Mouse (Mus musculus): ENCODE data around the gene Relb.

The Relb gene

DNA sequence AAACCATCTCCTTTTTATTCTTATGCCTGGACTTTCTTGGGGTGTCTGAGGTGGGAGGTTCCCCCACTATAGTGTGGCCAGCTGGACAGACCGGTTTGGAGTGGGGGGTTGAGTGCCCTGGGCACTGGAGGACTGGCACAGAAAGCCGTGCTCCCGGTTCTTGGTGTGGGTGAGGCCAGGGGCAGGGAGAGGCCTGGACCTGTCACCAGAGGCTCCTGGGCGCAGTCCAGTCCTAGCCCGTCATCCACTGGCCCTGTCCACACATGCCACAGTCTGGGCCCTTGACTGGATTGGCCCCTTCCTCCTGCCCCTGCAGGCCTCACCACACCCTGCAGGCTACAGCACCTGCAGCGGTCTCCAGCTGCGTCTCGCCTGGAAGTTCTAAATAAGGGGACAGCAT, 48.6 kb downstream of the Relb start:
- DNase-seq (ENCODE audit: inconsistent ontology term): no peak

DNA sequence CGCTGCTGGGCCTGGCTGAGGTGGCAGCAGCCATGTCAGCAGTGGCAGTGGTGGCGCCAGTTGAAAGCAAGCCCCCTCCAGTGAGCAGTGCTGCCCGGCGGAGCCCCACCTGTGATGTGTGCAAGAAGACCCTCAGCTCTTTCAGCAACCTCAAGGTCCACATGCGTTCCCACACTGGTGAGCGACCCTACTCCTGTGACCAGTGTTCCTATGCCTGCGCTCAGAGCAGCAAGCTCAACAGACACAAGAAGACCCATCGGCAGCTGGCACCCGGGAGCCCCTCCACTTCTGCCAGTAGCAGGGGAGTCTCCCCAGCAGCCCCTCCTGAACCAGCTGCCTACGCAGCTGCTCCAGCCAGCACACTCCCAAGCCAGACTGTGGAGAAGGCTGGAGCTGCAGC, 49.5 kb downstream of the Relb start:
- no peak for DNase-seq (ENCODE audit: inconsistent ontology term)

DNA sequence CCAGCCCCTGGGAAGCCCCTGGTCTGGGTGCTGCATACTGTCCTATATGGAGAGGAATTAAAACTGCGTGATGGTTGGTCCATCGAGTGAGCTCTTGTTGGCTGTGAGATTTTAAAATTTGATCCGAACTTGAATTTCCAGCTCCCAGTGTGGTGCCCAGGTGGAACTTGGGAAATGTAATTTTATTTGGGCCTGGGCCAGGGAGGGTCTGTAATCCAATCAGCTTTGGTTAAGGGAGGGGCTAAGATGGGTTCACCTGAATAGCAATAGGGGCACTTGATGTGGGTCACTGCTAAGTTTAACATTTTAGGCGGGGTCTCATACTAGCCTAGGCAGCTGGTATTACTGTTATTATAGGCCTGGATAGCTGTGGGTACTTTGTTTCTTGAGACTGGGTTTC, 50.8 kb downstream of the Relb start:
- no peak for DNase-seq (ENCODE audit: inconsistent ontology term)

DNA sequence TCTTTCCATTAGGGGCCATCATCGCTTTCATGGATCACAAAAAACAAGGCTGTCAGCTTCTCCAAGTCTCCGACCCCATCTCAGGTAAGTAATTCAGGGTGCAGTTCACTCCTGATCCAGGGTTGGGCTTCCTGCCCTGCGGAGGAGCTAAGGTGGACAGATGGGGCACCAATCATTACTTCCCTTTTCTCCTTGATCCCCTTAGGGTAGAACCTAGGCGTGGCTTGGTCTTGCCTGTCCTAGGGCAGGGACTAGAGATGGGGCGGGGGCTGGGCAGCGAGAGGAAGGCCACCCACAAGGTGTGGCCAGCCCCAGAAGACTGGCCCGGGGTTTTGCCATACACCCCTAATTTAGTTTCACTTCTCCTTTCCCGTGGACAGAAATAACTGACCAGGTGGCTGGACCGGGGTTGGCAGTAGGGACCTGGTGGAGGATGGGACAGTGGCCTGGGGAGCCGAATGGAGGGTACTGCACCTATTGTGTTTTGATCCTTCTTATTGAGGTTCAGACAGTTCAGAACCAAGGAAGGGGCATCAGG, 51.3 kb downstream of the Relb start:
- no peak for DNase-seq (ENCODE audit: inconsistent ontology term)

DNA sequence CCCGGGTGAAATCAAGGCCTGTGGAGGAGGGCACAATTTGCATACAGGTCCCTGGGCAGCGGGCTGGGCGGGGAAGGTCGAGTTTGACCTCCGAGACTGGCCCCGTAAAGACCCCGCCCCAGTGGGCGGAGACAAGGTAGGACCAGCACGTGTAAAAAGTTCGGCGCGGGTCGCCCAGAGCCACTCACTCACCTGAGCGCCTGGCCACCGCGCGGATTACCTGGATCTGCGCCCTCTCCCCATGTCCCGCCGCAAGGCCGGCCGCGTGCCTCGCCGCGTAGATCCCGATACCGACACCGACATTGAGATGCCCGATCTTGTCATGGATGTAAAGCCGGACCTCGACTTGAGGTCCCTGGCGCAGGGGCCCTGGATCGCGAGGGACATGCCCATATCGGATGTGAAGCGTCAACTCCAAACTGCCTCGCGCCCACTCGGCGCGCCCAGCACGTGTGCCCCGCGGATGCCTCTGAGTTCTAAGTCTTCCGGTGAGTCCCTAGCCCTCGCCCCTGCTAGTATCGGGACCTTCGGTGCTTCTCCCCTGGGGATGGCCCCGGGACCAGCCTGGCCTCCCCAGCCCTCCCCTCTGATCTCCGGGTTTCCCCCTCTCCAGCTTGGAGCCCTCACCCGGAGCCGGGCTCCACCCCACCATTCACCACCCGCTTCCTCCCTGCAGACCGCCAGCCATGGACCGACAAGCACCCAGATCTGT, 51.9 kb downstream of the Relb start, which contains the start of the genes Zfp296 and Gemin7:
Gene Zfp296, plus strand, starts transcription at position 147 of the 712 bp plus-strand sequence.
Gene Gemin7, minus strand, starts transcription at position 455 of the 712 bp plus-strand sequence.
- peak; percentile 49 for DNase-seq (ENCODE audit: inconsistent ontology term)

DNA sequence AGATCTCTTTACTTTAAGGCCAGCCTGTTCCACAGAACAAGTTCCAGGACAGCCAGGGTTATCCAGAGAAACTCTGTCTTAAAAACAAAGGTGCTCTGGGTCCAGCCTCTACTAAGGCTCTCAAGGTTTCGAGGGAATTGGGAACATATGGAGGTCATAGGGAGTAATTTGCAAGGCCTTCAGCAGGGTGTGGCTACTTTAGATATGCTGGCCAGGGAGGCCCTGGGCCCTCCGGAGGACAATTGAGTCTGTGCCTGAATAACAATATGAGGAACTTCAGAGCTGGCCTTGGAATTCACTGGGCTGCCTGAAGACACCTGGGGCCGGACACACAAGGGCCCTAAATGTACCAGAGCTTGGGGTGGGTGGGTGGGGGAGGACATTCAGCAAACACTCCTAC, 53.7 kb downstream of the Relb start:
- no peak for DNase-seq (ENCODE audit: inconsistent ontology term)

DNA sequence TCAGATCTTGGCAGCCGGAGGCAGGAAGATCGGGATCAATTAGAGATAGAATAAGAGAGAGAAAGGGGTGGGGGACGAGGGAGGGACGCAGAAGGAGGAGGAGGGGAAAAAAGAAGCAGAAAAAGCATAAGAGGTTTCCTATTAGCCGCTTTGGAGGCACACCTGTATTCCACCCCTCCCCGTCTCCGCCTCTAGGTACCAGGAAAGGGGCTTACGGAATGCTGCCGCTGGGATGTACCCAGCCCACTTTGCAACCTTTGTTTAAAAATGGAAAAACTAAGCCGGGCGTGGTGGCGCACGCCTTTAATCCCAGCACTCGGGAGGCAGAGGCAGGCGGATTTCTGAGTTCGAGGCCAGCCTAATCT, 55.5 kb downstream of the Relb start:
- no peak for DNase-seq (ENCODE audit: inconsistent ontology term)

DNA sequence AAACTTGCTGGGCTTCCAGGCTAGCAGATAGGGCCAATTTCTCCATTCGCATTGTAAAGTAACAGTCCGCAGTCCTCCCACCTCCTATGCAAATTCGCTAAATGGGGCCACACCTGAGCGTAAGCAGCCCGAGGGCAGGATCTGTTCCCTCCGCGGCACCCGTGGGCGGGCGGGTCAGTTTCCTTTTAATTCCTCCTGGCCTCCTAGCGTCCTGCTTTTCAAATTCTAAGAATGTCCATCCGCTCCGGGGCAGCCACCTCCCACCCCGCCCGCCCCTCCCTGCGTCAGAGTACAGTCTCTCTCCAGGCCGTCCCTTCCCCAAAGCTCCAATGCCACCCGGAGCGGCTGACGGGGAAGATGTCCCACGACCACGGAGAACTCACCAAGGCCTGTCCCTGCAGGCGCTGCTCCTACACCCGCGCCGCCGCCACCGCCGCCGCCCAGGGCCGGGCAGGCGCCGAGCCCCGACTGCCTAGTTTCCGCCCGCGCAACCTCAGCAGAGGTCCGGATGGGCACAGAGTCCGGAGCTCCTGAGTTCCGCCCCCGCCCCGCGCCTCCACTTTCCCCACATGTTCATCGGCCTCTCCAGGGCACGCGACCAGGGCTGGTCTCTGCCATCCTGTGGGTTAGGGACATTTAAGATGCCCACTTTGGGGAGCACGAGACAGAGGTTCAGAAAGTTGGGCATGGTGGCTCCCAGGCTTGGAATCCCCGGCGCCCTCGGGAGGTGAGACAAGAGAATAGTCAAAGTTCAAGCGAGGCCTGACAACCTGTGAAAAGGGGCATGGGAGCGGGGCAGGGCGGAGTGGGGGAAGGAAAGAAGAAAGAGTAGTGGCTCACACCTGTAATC, 56.1 kb downstream of the Relb start:
- DNase-seq (ENCODE audit: inconsistent ontology term): peak; percentile 94

DNA sequence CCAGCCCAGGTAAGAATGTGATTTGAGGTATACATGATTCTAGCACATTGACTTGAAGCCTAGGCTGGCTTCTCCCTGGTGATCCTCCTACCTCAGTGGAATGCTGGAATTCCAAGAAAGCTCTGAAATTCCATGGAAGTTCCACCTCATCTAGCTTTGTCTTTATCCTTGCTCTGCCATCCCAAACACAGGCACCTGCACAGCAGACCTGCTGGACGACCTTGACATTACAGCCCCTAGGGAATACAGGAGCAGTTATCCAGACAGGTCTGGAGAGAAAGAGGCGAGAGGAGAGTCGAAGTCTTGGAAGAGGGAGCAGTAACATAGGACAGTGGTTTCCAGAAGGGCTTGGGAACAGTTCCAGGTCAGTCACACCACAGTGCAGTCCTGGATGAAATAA, 59.6 kb downstream of the Relb start:
- DNase-seq (ENCODE audit: inconsistent ontology term): no peak

DNA sequence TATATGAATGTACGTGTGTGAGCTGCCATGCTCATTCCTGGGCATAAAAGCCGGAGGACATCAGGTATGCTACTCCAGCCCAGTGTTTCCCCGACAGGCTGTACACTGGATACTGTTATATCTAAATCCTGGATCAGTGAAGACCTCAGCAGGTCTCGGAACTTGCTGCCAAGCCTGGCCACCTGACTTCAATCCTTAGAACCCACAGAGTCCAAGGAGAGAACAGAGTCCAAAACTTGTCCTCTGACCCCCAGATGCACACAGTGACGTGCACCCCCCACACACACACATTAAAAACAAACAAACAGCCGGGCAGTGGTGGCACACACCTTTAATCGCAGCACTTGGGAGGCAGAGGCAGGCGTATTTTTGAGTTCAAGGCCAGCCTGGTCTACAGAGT, 61.8 kb downstream of the Relb start:
- DNase-seq (ENCODE audit: inconsistent ontology term): no peak

DNA sequence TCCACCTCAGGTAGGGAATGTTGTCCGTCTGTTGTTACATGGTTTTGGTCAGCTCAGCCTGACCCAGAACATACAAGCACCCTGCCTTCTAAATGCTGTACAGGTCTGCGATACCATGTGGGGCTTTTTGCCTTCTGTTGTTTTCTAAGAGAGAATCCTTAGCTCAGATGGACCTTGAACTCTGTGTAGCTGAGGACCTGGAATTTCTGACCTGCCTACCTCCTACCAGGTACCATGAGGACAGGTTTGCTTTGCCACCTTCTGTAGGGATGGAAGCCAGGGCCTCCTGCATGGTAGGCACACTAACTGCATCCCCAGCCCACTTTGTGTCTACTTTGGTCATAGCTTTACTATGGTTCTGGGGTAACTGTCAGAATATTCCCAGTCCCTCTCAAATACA, 63.4 kb downstream of the Relb start:
- DNase-seq (ENCODE audit: inconsistent ontology term): no peak

DNA sequence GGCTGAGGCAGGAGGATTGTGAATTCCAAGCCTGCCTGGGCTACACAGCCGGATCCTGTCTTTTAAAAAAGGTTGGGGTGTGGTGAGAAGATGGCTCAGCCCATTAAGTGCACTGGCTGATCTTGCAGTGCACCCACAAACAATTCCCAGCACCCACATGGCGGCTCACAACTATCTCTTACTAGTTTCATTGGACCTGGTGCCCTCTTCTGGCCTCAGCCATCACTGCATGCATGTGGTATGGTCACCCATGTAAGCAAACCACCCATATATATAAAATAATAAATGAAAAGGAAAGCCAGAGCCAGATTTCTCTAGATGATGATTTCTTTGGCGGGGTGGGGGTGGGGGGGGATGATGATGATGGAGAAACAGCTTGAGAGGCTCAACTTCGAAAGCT, 64.8 kb downstream of the Relb start:
- DNase-seq (ENCODE audit: inconsistent ontology term): no peak

DNA sequence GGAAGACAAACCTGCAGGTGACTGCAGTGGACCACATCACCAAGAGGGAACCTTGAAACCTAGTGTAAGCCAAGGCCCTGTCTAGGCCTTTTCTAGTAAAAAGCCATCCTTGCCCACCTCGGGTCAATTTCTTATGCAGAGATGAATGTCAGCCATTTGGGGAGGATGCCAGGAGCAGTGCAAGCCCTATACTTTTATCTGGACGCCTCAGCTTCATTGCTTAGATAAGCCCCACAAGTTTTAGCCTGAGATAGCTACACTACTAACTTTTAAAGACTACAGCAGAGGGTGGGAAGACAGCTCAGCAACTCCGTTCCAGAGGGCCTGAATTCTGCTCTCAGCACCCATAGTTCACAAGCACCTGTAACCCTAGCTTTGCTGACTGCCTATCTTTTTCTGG, 65.4 kb downstream of the Relb start:
- DNase-seq (ENCODE audit: inconsistent ontology term): no peak

DNA sequence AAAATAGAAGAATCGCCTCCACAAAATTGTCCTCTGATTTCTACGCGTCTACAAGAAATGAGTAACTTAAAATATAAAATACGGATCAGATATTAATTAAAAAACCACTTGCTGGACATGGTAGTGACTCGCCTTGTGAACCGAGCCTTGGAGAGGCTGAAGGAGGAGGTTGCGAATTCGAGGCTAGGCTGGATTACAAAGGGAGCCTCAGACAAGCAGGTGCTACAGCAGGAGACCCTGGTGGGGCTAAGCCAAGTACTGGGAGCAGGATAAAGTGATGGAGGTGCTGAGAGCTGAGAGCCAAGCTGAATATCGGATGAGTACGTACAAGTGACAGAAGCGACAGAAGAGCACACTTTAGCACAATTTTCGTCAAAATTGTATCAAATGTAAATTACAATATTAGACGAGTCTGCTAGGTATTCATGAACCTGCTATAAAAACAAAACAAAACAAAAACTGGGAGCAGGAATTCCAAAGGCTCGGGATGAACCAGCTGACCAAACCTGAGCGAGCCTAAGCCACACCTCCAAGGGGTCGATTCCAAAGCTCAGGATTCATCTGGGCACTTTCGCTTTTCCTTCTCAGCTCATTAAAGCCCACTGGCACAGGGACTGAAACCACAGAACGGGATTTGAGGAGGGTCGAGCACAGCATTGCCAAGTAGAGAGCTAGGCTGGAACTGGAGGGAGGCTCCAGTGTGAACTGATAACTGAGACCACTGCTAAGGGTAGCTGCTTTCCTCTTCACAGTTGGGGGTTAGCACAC, 66.4 kb downstream of the Relb start, which contains the start of gene Ppp1r37:
Gene Ppp1r37, minus strand, starts transcription at position 434 of the 768 bp plus-strand sequence.
- peak; percentile 64 for DNase-seq (ENCODE audit: inconsistent ontology term)

DNA sequence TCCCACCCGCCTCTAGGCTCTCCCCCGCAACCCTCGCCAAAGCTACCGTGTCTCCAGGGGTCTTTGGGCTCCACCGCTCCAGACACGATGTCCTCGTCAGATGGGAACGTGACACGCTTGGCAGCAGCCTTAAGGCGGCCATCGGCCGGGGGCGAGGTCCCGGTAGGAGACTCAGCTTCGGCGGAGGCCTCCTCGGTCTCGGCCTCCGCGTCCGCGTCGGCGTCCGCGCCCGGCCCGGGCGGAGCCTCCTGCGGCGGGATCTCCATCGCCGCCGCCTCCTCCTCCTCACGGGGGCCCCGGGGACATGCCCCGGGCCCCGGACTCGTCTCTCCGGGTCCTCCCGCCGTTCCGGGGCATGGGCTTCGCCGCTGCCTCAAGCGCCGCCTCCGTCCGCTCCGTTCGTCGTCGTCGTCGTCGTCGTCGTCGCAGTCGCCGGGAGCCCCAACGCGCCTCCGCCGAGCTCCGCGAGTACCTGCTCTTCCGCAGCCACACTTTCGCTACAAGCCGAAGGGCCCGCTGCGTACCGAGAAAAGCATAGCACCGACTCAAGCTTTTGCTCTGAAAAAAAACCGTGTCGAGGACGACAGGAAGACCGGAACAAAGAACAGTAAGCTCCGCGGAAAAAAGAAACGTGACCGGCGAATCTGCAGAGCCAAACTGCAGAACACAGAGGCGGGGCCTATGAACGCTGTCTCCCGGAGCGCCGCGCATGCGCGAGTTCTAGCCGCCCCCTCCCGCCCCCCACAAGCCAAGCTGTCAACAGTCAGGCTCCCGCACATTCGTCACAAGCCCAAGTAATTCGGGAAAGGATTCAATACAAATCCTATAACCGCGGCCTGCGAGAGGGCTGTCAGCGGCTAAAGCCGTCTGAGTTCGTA, 67.2 kb downstream of the Relb start:
- peak; percentile 96 for DNase-seq (ENCODE audit: inconsistent ontology term)

DNA sequence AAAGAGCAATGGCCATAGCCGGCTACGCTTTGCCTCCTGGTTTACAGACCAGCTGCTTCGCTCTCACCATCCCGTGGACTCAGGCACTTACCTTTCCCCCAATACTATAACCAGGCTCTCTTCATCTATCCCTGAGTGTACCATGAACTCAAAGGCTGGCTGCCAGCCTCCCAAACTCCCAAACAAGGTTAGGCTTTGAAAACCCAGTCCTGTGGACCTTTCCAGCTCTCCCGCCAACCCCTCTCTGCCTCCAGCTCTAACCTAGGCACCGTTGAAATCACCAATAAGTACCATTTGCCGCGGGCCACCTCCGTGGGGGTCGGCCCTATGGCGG, 67.8 kb downstream of the Relb start:
- peak; percentile 33 for DNase-seq (ENCODE audit: inconsistent ontology term)

DNA sequence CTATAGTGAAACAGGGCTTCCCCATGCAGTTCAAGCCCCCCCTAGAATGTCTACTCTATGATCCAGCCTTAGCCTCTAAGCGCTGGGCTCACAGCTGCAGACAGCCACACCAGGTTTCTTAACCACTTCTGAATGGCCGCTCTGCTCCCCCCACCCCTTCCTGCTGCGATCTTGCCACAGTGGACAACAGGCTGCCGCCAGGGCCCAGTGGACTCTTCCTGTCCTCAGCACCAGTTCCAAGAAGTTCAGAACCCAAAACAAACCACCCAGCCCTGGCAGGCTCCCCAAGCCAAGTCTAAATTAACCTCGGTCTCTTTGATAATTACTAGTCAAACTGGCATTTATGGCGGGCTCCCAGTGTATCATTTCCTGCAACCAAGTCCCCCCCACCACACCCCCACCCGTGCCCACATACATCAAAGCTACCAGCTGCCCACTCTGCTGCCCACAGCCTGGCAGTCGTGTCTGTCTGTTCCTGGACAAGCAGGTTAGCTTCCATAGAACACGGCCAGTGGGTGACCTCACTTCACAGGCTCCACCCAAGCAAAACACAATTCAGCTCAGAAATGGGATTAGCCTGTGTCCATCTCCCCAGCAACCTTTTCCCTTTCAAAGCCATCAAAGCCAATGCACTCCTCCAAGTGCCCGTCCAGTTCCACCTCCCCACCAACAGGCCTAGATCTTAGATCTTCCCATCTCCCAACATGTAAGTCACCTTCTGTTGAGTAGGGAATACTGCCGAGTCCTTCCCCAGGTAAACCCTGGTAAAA, 68.6 kb downstream of the Relb start:
- peak; percentile 94 for DNase-seq (ENCODE audit: inconsistent ontology term)

DNA sequence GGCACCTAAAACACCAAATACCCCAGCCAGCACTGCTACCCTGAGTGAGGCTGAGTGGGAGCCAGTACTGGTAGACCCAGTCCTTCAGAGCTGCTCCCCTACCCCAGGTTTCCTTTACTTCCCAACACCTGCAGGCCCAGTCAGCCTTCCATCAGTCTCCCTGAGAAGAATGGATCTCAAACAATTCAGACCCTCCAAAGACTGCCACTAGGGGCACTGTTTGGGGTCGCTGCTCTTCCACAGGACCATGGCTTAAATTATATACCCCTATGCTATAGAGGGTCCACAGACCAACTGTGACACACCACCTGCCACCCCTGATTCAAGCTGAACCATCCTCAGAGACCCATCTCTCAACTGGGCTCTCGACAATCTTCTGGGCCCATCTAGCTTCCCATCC, 70.3 kb downstream of the Relb start:
- DNase-seq (ENCODE audit: inconsistent ontology term): no peak

DNA sequence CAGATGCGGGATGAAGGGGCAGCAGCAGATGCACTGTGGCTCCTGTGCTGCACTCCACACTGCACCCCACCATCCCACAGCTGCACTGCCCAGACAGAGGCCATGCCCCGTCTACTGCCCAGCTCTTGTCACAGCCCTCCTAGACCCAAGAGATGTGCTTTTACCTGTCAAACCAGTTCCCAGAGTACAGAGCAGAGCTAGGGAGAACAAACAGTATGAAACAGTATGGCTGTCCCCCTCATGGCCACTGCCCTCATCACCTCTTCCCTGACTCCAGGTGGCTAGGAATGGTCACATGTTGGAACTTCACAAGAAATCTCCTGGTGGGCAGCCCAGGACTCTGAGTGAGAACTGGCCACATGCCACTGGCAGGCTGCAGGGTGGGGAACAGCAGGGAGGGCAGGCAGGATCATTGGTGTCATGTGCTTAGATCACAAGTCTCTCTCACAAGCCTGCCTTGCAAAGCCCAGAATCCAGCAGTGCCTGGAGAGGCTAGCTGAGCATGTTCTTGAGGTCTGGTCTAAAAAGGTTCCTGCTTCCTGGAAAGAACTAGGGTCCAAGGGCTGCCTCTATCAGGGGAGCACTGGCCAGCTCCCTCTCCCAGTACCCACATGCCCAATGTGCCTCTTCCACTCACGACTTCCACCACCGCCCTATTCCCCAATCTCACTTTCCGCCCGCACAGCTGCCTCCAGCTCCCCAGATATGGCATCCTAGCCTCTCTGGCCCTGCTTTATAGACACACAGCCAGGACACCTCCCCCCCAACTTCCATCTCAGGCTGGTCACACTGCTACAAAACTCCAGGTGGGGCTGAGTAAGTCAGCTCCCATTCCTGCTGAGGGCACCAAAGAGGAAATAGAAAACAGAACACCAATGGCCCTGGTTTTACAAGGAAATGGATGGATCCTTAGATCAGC, 71.0 kb downstream of the Relb start:
- no peak for DNase-seq (ENCODE audit: inconsistent ontology term)
